Mouse (Mus musculus) lung, embryonic 14.5 days (tissue): ENCODE results near the gene Afap1l2. TPM values are rescaled to one million over a fixed set of nuclear protein-coding genes. Genes with fewer than 3 reads are reported as not detected.
A peak's percentile ranks its signal among the peaks of the same experiment; 100 is the strongest.

ENCODE experiments used
- ATAC-seq: fragments of 200-750 bp; cut with Nextera tagmentation; 2 replicates; pipeline ENCODE4 v1.8.0; 2017; ENCODE audit warnings: mild to moderate bottlenecking, moderate TSS enrichment, moderate library complexity; ENCODE audit not compliant: insufficient read depth
- DNase-seq: peaks from one replicate; pipeline ENCODE4 v3.0.0-alpha.2; 2015
- H3K27ac ChIP-seq: fragments of 300-500 bp; sonication (generic); 2 replicates; pipeline ENCODE4 v1.5.1; 2014; ENCODE audit warnings: low read depth, mild to moderate bottlenecking, moderate library complexity
- H3K27me3 ChIP-seq: fragments of 300-500 bp; sonication (generic); 2 replicates; pipeline ENCODE4 v1.6.1; 2014; ENCODE audit warnings: low read length, control low read depth; ENCODE audit not compliant: insufficient read depth
- H3K36me3 ChIP-seq: fragments of 300-500 bp; sonication (generic); 2 replicates; pipeline ENCODE4 v1.6.1; 2014; ENCODE audit warnings: control low read depth; ENCODE audit not compliant: insufficient read depth
- H3K4me1 ChIP-seq: fragments of 300-500 bp; sonication (generic); 2 replicates; pipeline ENCODE4 v1.6.1; 2014; ENCODE audit warnings: antibody characterized with exemption, control low read depth; ENCODE audit not compliant: insufficient read depth
- H3K4me2 ChIP-seq: fragments of 300-500 bp; sonication (generic); 2 replicates; pipeline ENCODE4 v1.6.1; 2014; ENCODE audit warnings: mild to moderate bottlenecking
- H3K4me3 ChIP-seq: fragments of 300-500 bp; sonication (generic); 2 replicates; pipeline ENCODE4 v1.5.1; 2014; ENCODE audit warnings: low read depth, low read length
- H3K9ac ChIP-seq: fragments of 300-500 bp; sonication (generic); 2 replicates; pipeline ENCODE4 v1.6.1; 2014
- H3K9me3 ChIP-seq: fragments of 300-500 bp; sonication (generic); 2 replicates; pipeline ENCODE4 v1.6.1; 2016; ENCODE audit warnings: low read depth, low read length, control low read depth
- CTCF ChIP-seq: IDR thresholded peaks from 2 replicates; pipeline ENCODE4 v1.5.1; 2016; ENCODE audit warnings: antibody characterized with exemption, low read depth
- WGBS: fragments of 180-500 bp; shearing (Covaris S2); extraction: QIAGEN DNeasy Blood & Tissue Kit; methylation state at CpG from one replicate; pipeline ENCODE4 v1.1.7; 2014; 5-methylcytosine and 5-hydroxymethylcytosine counted together
- polyA plus RNA-seq: library from polyadenylated mRNA; unstranded; fragments of >200 nt; fragmentation: Nextera tagmentation; extraction: Ambion mirVana; gene quantifications from 2 replicates; pipeline ENCODE4 v1.2.1, GENCODE M21; 2014

Gene Afap1l2
- polyA plus RNA-seq, 1 experiment from 2014 or later: 24.2 TPM

DNA sequence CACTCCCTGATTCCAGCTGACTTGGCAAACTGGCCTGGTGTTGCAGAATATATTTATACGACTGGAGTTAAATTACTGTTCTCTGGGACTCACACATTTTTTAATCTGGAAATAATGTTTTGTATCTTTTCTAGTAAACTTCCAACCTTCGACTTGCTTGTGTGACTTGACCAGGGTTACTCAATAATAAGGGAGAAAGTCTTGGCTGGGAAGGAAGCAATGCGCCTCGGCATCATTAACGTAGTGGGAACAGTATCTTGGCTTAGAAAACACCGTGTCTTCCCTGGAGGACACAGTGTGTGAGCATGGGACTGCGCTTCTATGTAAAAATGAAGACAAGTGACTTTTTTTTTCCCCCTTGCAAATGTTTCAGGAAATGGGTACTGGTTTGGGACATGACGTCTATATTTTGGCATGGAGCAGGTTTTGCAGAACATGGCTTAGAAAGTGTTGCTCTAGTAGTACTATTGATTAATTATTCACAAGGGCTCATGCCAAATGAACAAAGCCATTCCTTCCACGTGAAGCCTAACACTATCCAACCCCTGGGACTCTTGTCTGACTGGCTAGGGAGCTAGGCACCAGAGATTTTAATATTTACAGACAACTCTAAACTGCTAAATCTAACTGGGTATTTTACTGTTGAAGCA lies 39.8 kb upstream of the Afap1l2 start:
- TF ChIP-seq CTCF: no peak
- DNase-seq (peak; percentile 56), ATAC-seq (no peak)
- Histone ChIP-seq H3K36me3 (peaks cover 11% of the 10 kb centered on the region; the same call in 1 of the 2 replicates), H3K9me3 (no peaks in the 10 kb centered on the region), H3K27me3 (no peaks in the 10 kb centered on the region), H3K4me2 (no peak overlapping the region), H3K4me3 (no peak overlapping the region), H3K27ac (no peak overlapping the region), H3K4me1 (no peaks in the 10 kb centered on the region), H3K9ac (no peak overlapping the region)
- 59% methylated on average over 9 of the region's 9 CpGs for WGBS

DNA sequence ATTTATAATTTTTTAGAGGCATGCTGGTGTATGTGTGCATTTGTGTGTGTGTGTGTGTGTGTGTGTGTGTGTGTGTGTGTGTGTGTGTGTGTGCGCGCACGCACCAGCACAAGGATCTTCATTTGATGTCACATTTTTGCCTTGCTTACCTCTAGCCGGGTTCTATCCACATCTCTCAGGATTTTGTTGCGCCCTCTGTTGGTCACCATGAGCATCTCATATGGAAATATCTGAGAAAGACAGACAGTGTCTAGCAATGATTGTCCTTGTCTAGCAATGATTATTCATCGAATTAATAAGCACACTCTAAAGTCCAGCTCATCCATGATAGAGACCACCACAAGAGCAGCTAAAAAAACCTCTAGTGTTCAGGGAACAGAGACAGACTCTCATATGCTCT lies 31.2 kb upstream of the Afap1l2 start:
- peak; percentile 72 for DNase-seq

DNA sequence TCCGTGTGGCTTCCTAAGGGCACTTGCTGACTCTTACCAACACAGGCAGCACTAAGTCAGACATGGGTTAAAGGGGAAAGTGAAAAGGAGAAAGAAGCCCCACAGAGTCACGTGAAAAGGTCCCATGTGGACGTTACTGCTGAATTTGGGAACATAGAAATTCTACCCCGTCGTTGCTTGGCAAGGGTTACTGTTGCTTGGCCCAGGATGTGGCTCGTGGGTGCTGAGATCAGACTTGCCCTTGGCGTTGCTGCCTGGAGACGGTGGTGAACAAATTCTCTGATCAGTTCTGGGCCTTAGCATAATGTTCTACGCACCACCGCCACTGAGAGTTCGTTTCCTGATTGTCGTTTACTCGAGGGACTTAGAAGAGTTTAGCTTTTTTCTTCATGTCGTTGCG lies 28.8 kb upstream of the Afap1l2 start:
- H3K4me2 ChIP-seq: no peak overlapping the region
- TF ChIP-seq CTCF: no peak
- H3K4me3 ChIP-seq: no peak overlapping the region
- 82% methylated on average over 15 of the region's 15 CpGs for WGBS
- no peaks in the 10 kb centered on the region for H3K9me3 ChIP-seq
- DNase-seq: no peak
- H3K27me3 ChIP-seq: no peaks in the 10 kb centered on the region
- H3K4me1 ChIP-seq: no peaks in the 10 kb centered on the region
- no peak overlapping the region for H3K9ac ChIP-seq
- H3K27ac ChIP-seq: no peak overlapping the region
- no peak for ATAC-seq
- peaks cover 20% of the 10 kb centered on the region; the same call in 1 of the 2 replicates for H3K36me3 ChIP-seq

More for the DNA sequence above, 31.2 kb upstream of the Afap1l2 start:
- Histone ChIP-seq H3K36me3 (peaks cover 26% of the 10 kb centered on the region; the same call in 1 of the 2 replicates), H3K9me3 (no peaks in the 10 kb centered on the region), H3K9ac (no peak overlapping the region), H3K27ac (no peak overlapping the region), H3K4me2 (no peak overlapping the region), H3K4me3 (no peak overlapping the region), H3K4me1 (no peaks in the 10 kb centered on the region), H3K27me3 (no peaks in the 10 kb centered on the region)
- peak; percentile 69 for TF ChIP-seq CTCF
- no peak for ATAC-seq
- WGBS: 64% methylated on average over 6 of the region's 6 CpGs

DNA sequence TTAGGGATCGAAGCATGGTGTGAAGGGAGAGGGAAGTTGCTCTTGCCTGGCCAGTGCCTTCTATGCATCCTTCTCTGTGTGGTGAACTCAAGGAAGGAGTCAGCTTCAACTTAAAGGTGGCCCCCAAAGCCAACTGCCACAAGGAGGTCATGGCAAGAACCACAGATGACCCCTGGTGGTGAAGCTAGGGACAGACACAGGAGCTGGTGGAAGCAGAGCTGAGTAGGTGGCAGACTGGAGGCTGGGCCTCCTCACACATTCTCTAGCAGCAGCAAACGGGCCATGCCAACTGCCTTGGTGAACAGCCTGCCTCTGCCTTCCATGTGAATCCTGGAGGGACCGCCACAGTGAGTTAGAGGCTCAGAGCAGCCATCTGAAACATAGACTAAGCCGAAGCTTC lies 23.6 kb upstream of the Afap1l2 start:
- ATAC-seq (no peak), DNase-seq (peak; percentile 79)
- Histone ChIP-seq H3K4me2 (no peak overlapping the region), H3K27ac (no peak overlapping the region), H3K27me3 (no peaks in the 10 kb centered on the region), H3K4me3 (no peak overlapping the region), H3K9me3 (no peaks in the 10 kb centered on the region), H3K9ac (no peak overlapping the region), H3K36me3 (peaks cover 11% of the 10 kb centered on the region; the same call in 1 of the 2 replicates), H3K4me1 (no peaks in the 10 kb centered on the region)
- peak; percentile 89 for TF ChIP-seq CTCF
- WGBS: 65% methylated on average over 4 of the region's 4 CpGs

DNA sequence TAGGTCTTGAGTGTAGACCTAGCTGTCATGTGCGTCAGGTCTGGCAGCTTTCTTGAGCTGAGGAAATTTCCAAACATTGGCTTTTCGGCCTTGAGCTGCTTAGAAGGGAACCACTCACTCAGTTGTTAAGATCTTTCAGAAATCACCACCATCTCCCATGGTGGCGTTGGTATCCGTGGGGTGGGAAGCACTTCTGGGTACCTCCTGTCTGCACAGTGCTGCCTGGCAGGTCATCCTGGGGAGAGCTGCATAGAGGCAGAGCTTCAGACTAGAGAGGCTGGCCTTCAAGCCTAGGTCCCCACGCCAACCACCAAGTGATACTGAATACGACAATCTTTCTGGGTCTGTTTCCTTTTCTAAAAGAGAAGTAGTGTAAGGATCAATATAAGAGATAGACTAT lies 21.4 kb upstream of the Afap1l2 start:
- DNase-seq: no peak
- WGBS: 89% methylated on average over 6 of the region's 6 CpGs

DNA sequence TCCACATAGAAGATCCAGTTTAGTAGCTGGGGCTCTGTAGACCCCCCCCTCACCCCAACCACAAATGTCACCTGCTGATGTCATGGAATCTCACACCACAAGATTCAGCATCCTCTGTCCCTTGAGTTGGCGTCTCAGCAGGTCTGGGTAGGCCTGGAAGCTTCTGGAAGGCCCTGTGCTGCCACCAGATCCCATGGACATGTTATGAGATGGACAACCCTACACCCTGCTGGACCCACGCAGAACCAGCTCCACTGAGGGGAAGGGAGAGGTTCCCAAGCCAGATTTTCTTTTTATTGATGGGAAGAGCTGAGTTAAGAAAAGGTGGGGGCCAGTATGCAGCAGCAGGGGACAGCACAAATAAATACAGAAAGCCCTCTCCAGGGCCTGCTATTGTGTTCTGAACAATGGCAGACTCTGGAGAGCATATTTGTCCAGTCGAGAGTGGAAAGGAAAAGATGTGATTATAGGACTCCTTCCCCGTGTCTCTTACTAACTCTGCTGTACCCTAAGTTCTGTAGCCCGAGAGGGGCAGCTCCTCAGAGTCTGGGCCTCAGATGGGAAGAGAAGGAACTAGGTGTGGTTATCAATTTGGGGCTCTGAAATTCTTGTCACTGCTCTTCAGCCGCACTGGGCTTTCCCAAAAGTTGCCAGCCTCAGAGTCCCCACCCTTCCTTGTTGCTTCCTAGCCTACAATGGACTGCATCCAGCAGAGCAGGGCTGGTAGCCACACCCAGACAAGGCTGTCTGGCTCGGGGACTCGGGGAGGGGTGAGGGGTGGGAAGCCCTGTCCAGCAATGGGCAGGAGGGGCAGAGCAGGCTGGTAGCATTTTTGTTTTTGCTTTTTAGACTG lies 20.5 kb upstream of the Afap1l2 start:
- no peak for ATAC-seq
- DNase-seq: no peak
- H3K27ac ChIP-seq: no peak overlapping the region
- H3K4me2 ChIP-seq: no peak overlapping the region
- no peaks in the 10 kb centered on the region for H3K27me3 ChIP-seq
- H3K36me3 ChIP-seq: no peaks in the 10 kb centered on the region
- H3K4me1 ChIP-seq: no peaks in the 10 kb centered on the region
- no peak overlapping the region for H3K4me3 ChIP-seq
- no peak for TF ChIP-seq CTCF
- no peak overlapping the region for H3K9ac ChIP-seq
- WGBS: 45% methylated on average over 8 of the region's 8 CpGs
- no peaks in the 10 kb centered on the region for H3K9me3 ChIP-seq

More for the DNA sequence above, 21.4 kb upstream of the Afap1l2 start:
- H3K9me3 ChIP-seq: no peaks in the 10 kb centered on the region
- H3K4me3 ChIP-seq: no peak overlapping the region
- H3K27me3 ChIP-seq: no peaks in the 10 kb centered on the region
- H3K9ac ChIP-seq: no peak overlapping the region
- no peak for TF ChIP-seq CTCF
- H3K4me2 ChIP-seq: no peak overlapping the region
- no peaks in the 10 kb centered on the region for H3K4me1 ChIP-seq
- ATAC-seq: no peak
- no peaks in the 10 kb centered on the region for H3K36me3 ChIP-seq
- no peak overlapping the region for H3K27ac ChIP-seq

DNA sequence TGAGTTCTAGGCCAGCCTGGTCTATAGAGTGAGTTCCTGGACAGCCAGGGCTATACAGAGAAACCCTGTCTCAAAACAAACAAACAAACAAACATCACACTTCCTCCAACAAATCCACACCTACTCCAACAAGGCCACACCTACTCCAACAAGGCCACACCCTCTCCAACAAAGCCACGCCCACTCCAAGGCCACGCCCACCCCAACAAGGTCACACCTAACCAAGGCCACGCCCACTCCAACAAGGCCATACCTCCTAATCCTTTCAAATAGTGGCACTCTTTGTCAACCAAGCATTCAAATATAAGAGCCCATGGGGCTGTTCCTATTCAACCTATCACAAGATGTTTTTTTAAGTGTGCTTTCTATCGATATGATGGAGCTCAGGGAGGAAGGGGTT lies 18.5 kb upstream of the Afap1l2 start:
- Histone ChIP-seq H3K36me3 (no peaks in the 10 kb centered on the region), H3K27me3 (no peaks in the 10 kb centered on the region), H3K9me3 (no peaks in the 10 kb centered on the region), H3K4me1 (no peaks in the 10 kb centered on the region), H3K27ac (no peak overlapping the region), H3K4me2 (no peak overlapping the region), H3K4me3 (no peak overlapping the region), H3K9ac (no peak overlapping the region)
- ATAC-seq: no peak
- no peak for TF ChIP-seq CTCF
- WGBS: 70% methylated on average over 4 of the region's 4 CpGs
- no peak for DNase-seq
